Mouse (Mus musculus) ES-Bruce4 (cell line): ENCODE measurements around the gene Tbc1d9b. TPM values are rescaled to one million over a fixed set of nuclear protein-coding genes. Genes with fewer than 3 reads are reported as not detected.

Experiments
- H3K27ac ChIP-seq: 2 replicates; pipeline ENCODE4 v1.5.1; 2012; ENCODE audit warnings: low read length, inconsistent platforms; ENCODE audit not compliant: insufficient read depth
- H3K27me3 ChIP-seq: 2 replicates; pipeline ENCODE4 v1.6.1; 2012; ENCODE audit warnings: mild to moderate bottlenecking, low read length, inconsistent platforms; ENCODE audit not compliant: control insufficient read depth, poor library complexity, insufficient read depth, severe bottlenecking
- H3K36me3 ChIP-seq: 2 replicates; pipeline ENCODE4 v1.6.1; 2012; ENCODE audit warnings: inconsistent platforms, mild to moderate bottlenecking, low read length, moderate library complexity; ENCODE audit not compliant: control insufficient read depth, poor library complexity, insufficient read depth, severe bottlenecking
- H3K4me1 ChIP-seq: one replicate; pipeline ENCODE4 v1.8.1; 2011; ENCODE audit warnings: low read length; ENCODE audit not compliant: control insufficient read depth, insufficient read depth
- H3K4me3 ChIP-seq: 2 replicates; pipeline ENCODE4 v1.5.1; 2011; ENCODE audit warnings: low read depth, mild to moderate bottlenecking, low read length
- H3K9ac ChIP-seq: 2 replicates; pipeline ENCODE4 v1.6.1; 2012; ENCODE audit warnings: low read depth, mild to moderate bottlenecking, inconsistent platforms; ENCODE audit not compliant: poor library complexity, severe bottlenecking
- H3K9me3 ChIP-seq: replicated peaks from 2 replicates; pipeline ENCODE4 v1.6.1; 2012; ENCODE audit warnings: mild to moderate bottlenecking, low read length, inconsistent platforms; ENCODE audit not compliant: control insufficient read depth, poor library complexity, insufficient read depth, severe bottlenecking
- CTCF ChIP-seq: IDR thresholded peaks from one replicate; pipeline ENCODE4 v1.8.1; 2011; ENCODE audit warnings: low read depth, low read length
- EP300 ChIP-seq: IDR thresholded peaks from 2 replicates; pipeline ENCODE4 v1.6.1; 2011; ENCODE audit warnings: low read depth, low read length; ENCODE audit not compliant: insufficient read depth
- POLR2A ChIP-seq: IDR thresholded peaks from one replicate; pipeline ENCODE4 v1.8.1; 2011; ENCODE audit warnings: low read length; ENCODE audit not compliant: insufficient read depth
- polyA plus RNA-seq: library from polyadenylated mRNA; stranded (reverse); fragments of >200 nt; gene quantifications from 2 replicates; pipeline ENCODE4 v1.2.4, GENCODE M21; 2011; ENCODE audit warnings: low read depth; ENCODE audit not compliant: missing spikeins, insufficient read depth, insufficient read length

Gene Tbc1d9b
- polyA plus RNA-seq, 1 experiment = 30.6 TPM

DNA sequence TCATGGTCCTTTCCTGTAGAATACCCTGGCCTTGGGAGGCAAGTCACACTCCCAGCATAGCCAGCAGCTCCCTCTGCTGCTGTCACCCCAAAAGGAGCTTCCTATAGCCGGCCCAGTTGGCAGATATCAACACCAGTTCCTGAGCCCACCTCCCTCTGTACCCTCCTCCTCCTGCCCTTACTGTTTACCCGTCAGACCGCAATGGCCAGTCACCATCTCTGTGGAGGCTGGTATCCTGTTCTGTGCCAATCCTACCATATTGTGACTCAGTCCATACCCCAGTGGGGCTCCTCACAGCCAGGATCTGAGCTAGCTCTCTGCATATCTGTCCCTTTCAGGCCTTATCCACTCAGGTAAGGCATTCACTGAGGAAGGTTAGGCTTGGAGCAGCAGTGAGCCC, 14.3 kb downstream of the Tbc1d9b start:
- H3K9ac ChIP-seq = no peak overlapping the region
- H3K4me1 ChIP-seq = no peaks in the 10 kb centered on the region
- TF ChIP-seq EP300 = no peak
- TF ChIP-seq POLR2A = no peak
- TF ChIP-seq CTCF = no peak
- H3K9me3 ChIP-seq = no peaks in the 10 kb centered on the region
- no peak overlapping the region for H3K4me3 ChIP-seq
- H3K27ac ChIP-seq = no peak overlapping the region
- no peaks in the 10 kb centered on the region for H3K27me3 ChIP-seq
- H3K36me3 ChIP-seq = no peaks in the 10 kb centered on the region

DNA sequence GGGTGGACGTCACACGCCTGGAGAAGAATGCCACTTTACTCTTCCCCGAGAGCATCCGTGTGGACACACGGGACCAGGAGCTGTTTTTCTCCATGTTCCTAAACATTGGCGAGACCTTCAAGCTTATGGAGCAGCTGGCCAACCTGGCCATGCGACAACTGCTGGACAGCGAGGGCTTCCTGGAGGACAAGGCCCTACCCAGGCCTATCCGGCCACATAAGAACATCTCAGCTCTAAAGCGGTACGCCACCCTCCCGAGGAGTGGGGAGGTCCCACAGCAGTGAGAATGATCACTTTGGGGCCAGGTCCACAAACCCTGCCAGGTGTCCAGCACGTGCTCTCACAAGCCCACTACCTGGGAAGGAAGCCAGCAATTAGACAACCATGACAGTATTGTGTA, 14.9 kb downstream of the Tbc1d9b start:
- H3K27ac ChIP-seq = no peak overlapping the region
- no peaks in the 10 kb centered on the region for H3K9me3 ChIP-seq

DNA sequence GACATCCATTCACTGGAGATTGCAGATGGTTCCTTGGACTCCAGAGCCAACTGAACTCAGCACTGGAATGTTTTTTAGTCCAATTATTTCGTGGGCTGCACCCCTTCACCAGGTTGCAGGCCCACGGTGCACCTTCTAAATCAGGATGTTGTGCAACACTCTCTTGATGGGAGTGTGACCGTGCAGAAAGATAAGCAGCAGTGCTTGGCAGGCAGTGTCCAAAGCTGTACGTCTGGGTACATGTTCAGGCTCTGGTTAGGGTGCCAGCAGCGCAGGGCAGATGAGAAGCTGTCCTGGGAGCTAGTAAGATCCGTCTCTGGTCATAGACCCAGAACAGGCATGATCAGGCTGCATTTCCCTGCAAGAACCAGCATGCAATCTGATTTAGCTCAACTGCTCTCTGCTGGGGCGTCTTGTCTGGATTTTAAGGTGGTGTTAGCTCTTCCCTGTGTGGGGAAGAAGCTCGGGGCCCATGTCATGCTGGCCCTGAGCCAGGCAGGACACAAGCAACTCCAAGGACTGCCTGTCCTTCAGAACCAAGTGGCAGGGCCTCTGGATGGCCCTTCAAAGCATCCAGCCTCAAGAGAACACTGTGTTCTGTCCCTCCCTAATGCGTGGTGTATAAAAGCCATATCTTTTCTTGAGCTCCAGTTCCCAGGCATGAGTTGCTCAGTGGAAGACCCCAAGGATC, 16.2 kb downstream of the Tbc1d9b start:
- Histone ChIP-seq H3K27ac (no peak overlapping the region), H3K27me3 (no peaks in the 10 kb centered on the region), H3K4me3 (no peak overlapping the region), H3K9me3 (no peaks in the 10 kb centered on the region), H3K9ac (no peak overlapping the region), H3K4me1 (no peaks in the 10 kb centered on the region), H3K36me3 (no peaks in the 10 kb centered on the region)
- TF ChIP-seq EP300 = no peak
- TF ChIP-seq CTCF = no peak
- TF ChIP-seq POLR2A = no peak

More for the DNA sequence above, 14.9 kb downstream of the Tbc1d9b start:
- H3K9ac ChIP-seq = no peak overlapping the region
- no peaks in the 10 kb centered on the region for H3K27me3 ChIP-seq
- H3K36me3 ChIP-seq = no peaks in the 10 kb centered on the region
- TF ChIP-seq CTCF = no peak
- no peak overlapping the region for H3K4me3 ChIP-seq
- no peaks in the 10 kb centered on the region for H3K4me1 ChIP-seq

DNA sequence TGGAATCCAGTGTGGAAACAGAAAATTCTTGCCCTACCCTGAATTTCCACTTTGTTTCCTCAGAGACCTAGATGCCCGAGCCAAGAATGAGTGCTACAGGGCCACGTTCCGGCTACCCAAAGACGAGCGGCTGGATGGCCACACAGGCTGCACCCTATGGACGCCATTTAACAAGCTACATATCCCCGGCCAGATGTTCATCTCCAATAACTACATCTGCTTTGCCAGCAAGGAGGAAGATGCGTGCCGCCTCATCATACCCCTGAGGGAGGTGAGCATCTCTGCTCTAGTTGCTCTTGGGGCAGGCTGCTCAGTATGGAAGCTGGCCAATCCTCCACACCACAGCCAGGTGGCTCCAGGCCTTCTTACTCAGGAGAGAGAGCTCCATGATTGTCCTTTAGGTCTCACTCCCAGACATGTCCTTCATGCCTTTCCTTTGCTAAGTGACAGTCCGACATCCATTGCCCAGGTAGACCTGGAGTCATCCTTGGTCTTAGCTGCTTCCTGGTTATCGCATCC, 16.8 kb downstream of the Tbc1d9b start:
- H3K9me3 ChIP-seq = no peaks in the 10 kb centered on the region
- H3K36me3 ChIP-seq = no peaks in the 10 kb centered on the region
- TF ChIP-seq POLR2A = no peak
- TF ChIP-seq EP300 = no peak
- no peak for TF ChIP-seq CTCF
- H3K4me3 ChIP-seq = no peak overlapping the region
- H3K27me3 ChIP-seq = no peaks in the 10 kb centered on the region
- H3K27ac ChIP-seq = no peak overlapping the region
- H3K4me1 ChIP-seq = no peaks in the 10 kb centered on the region
- no peak overlapping the region for H3K9ac ChIP-seq

DNA sequence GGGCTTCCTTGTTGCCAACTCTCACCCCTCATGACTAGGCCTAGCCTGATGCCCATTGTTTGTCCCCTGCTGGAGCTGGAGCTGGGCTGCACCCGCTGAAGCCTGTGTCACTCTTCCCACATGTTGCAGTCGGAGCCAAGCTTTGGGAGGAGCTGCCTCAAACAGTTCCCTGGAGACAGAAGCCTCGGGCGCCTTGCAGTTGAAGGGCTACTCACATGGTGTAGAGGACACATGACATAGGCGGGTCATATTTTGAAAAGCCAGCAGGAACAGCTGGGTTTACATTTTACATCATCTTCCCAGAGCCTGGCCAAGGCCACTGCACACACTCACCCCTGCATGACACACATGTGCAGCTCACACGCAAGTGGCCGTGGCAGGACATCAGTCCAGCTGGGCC, 18.0 kb downstream of the Tbc1d9b start:
- no peak overlapping the region for H3K4me3 ChIP-seq
- no peaks in the 10 kb centered on the region for H3K4me1 ChIP-seq
- H3K9ac ChIP-seq = no peak overlapping the region
- no peak for TF ChIP-seq CTCF
- TF ChIP-seq POLR2A = no peak
- TF ChIP-seq EP300 = no peak
- peaks cover 2% of the 10 kb centered on the region; the same call in 1 of the 2 replicates for H3K36me3 ChIP-seq
- H3K9me3 ChIP-seq = no peaks in the 10 kb centered on the region
- no peaks in the 10 kb centered on the region for H3K27me3 ChIP-seq
- H3K27ac ChIP-seq = no peak overlapping the region

GRCm38 (mm10) chr11:50149603-50150150, 18.5 kb downstream of the Tbc1d9b start:
- Histone ChIP-seq H3K4me1 (no peaks in the 10 kb centered on the region), H3K27ac (no peak overlapping the region), H3K9me3 (no peaks in the 10 kb centered on the region), H3K4me3 (no peak overlapping the region), H3K36me3 (peaks cover 2% of the 10 kb centered on the region; the same call in 1 of the 2 replicates), H3K9ac (no peak overlapping the region), H3K27me3 (no peaks in the 10 kb centered on the region)
- TF ChIP-seq EP300 (no peak), POLR2A (no peak), CTCF (no peak)
